Mouse (Mus musculus): ENCODE measurements around the gene Ppp1ca.
A peak's percentile ranks its signal among the peaks of the same experiment; 100 is the strongest.

The Ppp1ca gene

GRCm38 (mm10) chr19:4191528-4192250 is at the start of gene Ppp1ca:
Ppp1ca (plus strand) TSS chr19:4192065.
- DNase-seq (ENCODE audit: low read depth), result peak; percentile 73

GRCm38 (mm10) chr19:4142416-4143173 is 49.3 kb upstream of the Ppp1ca start:
- no peak for DNase-seq (ENCODE audit: low read depth)

GRCm38 (mm10) chr19:4143759-4144268 is 48.1 kb upstream of the Ppp1ca start, which contains the start of gene Cabp4:
Cabp4 (minus strand) TSS chr19:4144033.
- no peak for DNase-seq (ENCODE audit: low read depth)

- no peak for DNase-seq (ENCODE audit: low read depth)
Measured at GRCm38 (mm10) chr19:4144550-4145498, 47.0 kb upstream of the Ppp1ca start.

- DNase-seq (ENCODE audit: low read depth), result no peak
Measured at GRCm38 (mm10) chr19:4145936-4146335, 45.9 kb upstream of the Ppp1ca start.

GRCm38 (mm10) chr19:4146366-4147021 is 45.4 kb upstream of the Ppp1ca start:
- DNase-seq (ENCODE audit: low read depth), result no peak

- no peak for DNase-seq (ENCODE audit: low read depth)
Measured at GRCm38 (mm10) chr19:4147022-4147405, 44.9 kb upstream of the Ppp1ca start.

- no peak for DNase-seq (ENCODE audit: low read depth)
Measured at GRCm38 (mm10) chr19:4147782-4148490, 43.9 kb upstream of the Ppp1ca start.

- DNase-seq (ENCODE audit: low read depth), result peak; percentile 83
Measured at GRCm38 (mm10) chr19:4148491-4148806, 43.4 kb upstream of the Ppp1ca start, which contains the start of gene Coro1b. Coro1b (plus strand) TSS chr19:4148619.

- no peak for DNase-seq (ENCODE audit: low read depth)
Measured at GRCm38 (mm10) chr19:4148819-4149218, 43.0 kb upstream of the Ppp1ca start.

- no peak for DNase-seq (ENCODE audit: low read depth)
Measured at GRCm38 (mm10) chr19:4149283-4149682, 42.6 kb upstream of the Ppp1ca start.

- no peak for DNase-seq (ENCODE audit: low read depth)
Measured at GRCm38 (mm10) chr19:4149764-4150461, 42.0 kb upstream of the Ppp1ca start.

- DNase-seq (ENCODE audit: low read depth), result no peak
Measured at GRCm38 (mm10) chr19:4150567-4151487, 41.0 kb upstream of the Ppp1ca start.

- DNase-seq (ENCODE audit: low read depth), result no peak
Measured at GRCm38 (mm10) chr19:4151488-4151860, 40.4 kb upstream of the Ppp1ca start.

- DNase-seq (ENCODE audit: low read depth), result no peak
Measured at GRCm38 (mm10) chr19:4151898-4152297, 40.0 kb upstream of the Ppp1ca start.

GRCm38 (mm10) chr19:4152445-4153231 is 39.2 kb upstream of the Ppp1ca start:
- DNase-seq (ENCODE audit: low read depth), result no peak

GRCm38 (mm10) chr19:4153232-4153654 is 38.6 kb upstream of the Ppp1ca start, which contains the start of gene Ptprcap:
Ptprcap (plus strand) TSS chr19:4153604.
- no peak for DNase-seq (ENCODE audit: low read depth)

Measured in fibroblast of lung, adult 2 months (primary cell).